Mouse (Mus musculus) MEL (cell line): ENCODE measurements around the gene Tha1. TPM values are rescaled to one million over a fixed set of nuclear protein-coding genes. Genes with fewer than 3 reads are reported as not detected.

ENCODE experiments used
- DNase-seq: peaks from one replicate; pipeline ENCODE4 v3.0.0; 2011; ENCODE audit warnings: low read depth, low spot score
- H3K27ac ChIP-seq: 2 replicates; pipeline ENCODE4 v1.5.1; 2012; ENCODE audit warnings: low read depth, mild to moderate bottlenecking, control low read depth, low read length, moderate library complexity; ENCODE audit not compliant: control insufficient read depth
- H3K27me3 ChIP-seq, 2 experiments: fragments of 150-350 bp in 1 of 2; sonication (generic) in 1 of 2; 2 replicates each; pipeline ENCODE4 v1.6.1; 2012; ENCODE audit warnings: low read length in 2 of 2, mild to moderate bottlenecking in 2 of 2, improper control_type of control experiment in 1 of 2, moderate library complexity in 1 of 2; ENCODE audit not compliant: insufficient read depth in 2 of 2, control insufficient read depth in 1 of 2
- H3K36me3 ChIP-seq, 2 experiments: 2 replicates each; pipeline ENCODE4 v1.6.1; 2012 to 2014; ENCODE audit warnings: low read length in 2 of 2, improper control_type of control experiment in 1 of 2, inconsistent platforms in 1 of 2, mild to moderate bottlenecking in 1 of 2; ENCODE audit not compliant: insufficient read depth in 2 of 2, control insufficient read depth in 1 of 2
- H3K4me1 ChIP-seq, 2 experiments: fragments of 150-350 bp in 1 of 2; sonication (generic) in 1 of 2; 2 replicates each; pipeline ENCODE4 v1.6.1; 2012; ENCODE audit warnings: low read length in 2 of 2, improper control_type of control experiment in 1 of 2, mild to moderate bottlenecking in 1 of 2; ENCODE audit not compliant: insufficient read depth in 2 of 2, control insufficient read depth in 1 of 2
- H3K4me3 ChIP-seq, 2 experiments: fragments of 150-350 bp in 1 of 2; sonication (generic) in 1 of 2; 2 replicates each; pipeline ENCODE4 v1.5.1; 2012; ENCODE audit warnings: low read depth in 2 of 2, low read length in 2 of 2, mild to moderate bottlenecking in 2 of 2, moderate library complexity in 2 of 2, control low read depth in 1 of 2, improper control_type of control experiment in 1 of 2; ENCODE audit not compliant: control insufficient read depth in 1 of 2, insufficient read depth in 1 of 2
- H3K79me2 ChIP-seq: 2 replicates; pipeline ENCODE4 v1.6.1; 2012; ENCODE audit warnings: mild to moderate bottlenecking, low read length, moderate library complexity; ENCODE audit not compliant: control insufficient read depth, poor library complexity, insufficient read depth
- H3K9ac ChIP-seq: 2 replicates; pipeline ENCODE4 v1.6.1; 2012; ENCODE audit warnings: low read depth, mild to moderate bottlenecking, control low read depth, low read length, moderate library complexity; ENCODE audit not compliant: control insufficient read depth, poor library complexity, severe bottlenecking
- H3K9me3 ChIP-seq: fragments of 150-350 bp; sonication (generic); replicated peaks from 2 replicates; pipeline ENCODE4 v1.6.1; 2012; ENCODE audit warnings: mild to moderate bottlenecking, low read length, improper control_type of control experiment, moderate library complexity; ENCODE audit not compliant: insufficient read depth
- BHLHE40 ChIP-seq: IDR thresholded peaks from 2 replicates; pipeline ENCODE4 v1.6.1; 2012; ENCODE audit warnings: low read depth, mild to moderate bottlenecking, inconsistent platforms, low read length, improper control_type of control experiment, borderline replicate concordance
- E2F4 ChIP-seq: IDR thresholded peaks from 2 replicates; pipeline ENCODE4 v1.6.1; 2011; ENCODE audit warnings: low read depth, low read length, improper control_type of control experiment, borderline replicate concordance
- ELF1 ChIP-seq: IDR thresholded peaks from 2 replicates; pipeline ENCODE4 v1.6.1; 2014; ENCODE audit warnings: low read depth, mild to moderate bottlenecking, inconsistent platforms, low read length, improper control_type of control experiment, moderate library complexity
- ETS1 ChIP-seq: IDR thresholded peaks from 2 replicates; pipeline ENCODE4 v1.6.1; 2012; ENCODE audit warnings: low read depth, mild to moderate bottlenecking, inconsistent platforms, low read length, improper control_type of control experiment, moderate library complexity
- GABPA ChIP-seq: IDR thresholded peaks from 2 replicates; pipeline ENCODE4 v1.6.1; 2012; ENCODE audit warnings: low read depth, mild to moderate bottlenecking, inconsistent platforms, low read length, improper control_type of control experiment, moderate library complexity
- GATA1 ChIP-seq: IDR thresholded peaks from 2 replicates; pipeline ENCODE4 v1.6.1; 2011; ENCODE audit warnings: low read depth, low read length, improper control_type of control experiment
- HCFC1 ChIP-seq: IDR thresholded peaks from 2 replicates; pipeline ENCODE4 v1.6.1; 2012; ENCODE audit warnings: low read depth, mild to moderate bottlenecking, inconsistent platforms, low read length, improper control_type of control experiment, moderate library complexity
- KAT2A ChIP-seq: conservative IDR thresholded peaks from 2 replicates; pipeline ENCODE4 v1.6.1; 2012; ENCODE audit warnings: low read depth, low read length, improper control_type of control experiment, inconsistent platforms
- MAFK ChIP-seq: IDR thresholded peaks from 2 replicates; pipeline ENCODE4 v1.6.1; 2011; ENCODE audit warnings: low read depth, mild to moderate bottlenecking, low read length, improper control_type of control experiment, borderline replicate concordance
- MAX ChIP-seq: IDR thresholded peaks from 2 replicates; pipeline ENCODE4 v1.6.1; 2011; ENCODE audit warnings: low read length, improper control_type of control experiment
- MAZ ChIP-seq: IDR thresholded peaks from 2 replicates; pipeline ENCODE4 v1.6.1; 2012; ENCODE audit warnings: low read depth, mild to moderate bottlenecking, inconsistent platforms, low read length, improper control_type of control experiment
- MEF2A ChIP-seq: IDR thresholded peaks from 2 replicates; pipeline ENCODE4 v1.6.1; 2014; ENCODE audit warnings: low read depth, mild to moderate bottlenecking, inconsistent platforms, low read length, improper control_type of control experiment; ENCODE audit not compliant: poor library complexity, insufficient replicate concordance, severe bottlenecking; ENCODE audit errors: extremely low read depth
- MYB ChIP-seq: IDR thresholded peaks from 2 replicates; pipeline ENCODE4 v1.6.1; 2011; ENCODE audit warnings: mild to moderate bottlenecking, low read depth, low read length, improper control_type of control experiment
- MYC ChIP-seq: IDR thresholded peaks from 2 replicates; pipeline ENCODE4 v1.6.1; 2011; ENCODE audit warnings: low read depth, mild to moderate bottlenecking, low read length, improper control_type of control experiment, moderate library complexity
- NELFE ChIP-seq: IDR thresholded peaks from 2 replicates; pipeline ENCODE4 v1.6.1; 2011; ENCODE audit warnings: low read depth, low read length, improper control_type of control experiment
- NRF1 ChIP-seq: IDR thresholded peaks from 2 replicates; pipeline ENCODE4 v1.6.1; 2014; ENCODE audit warnings: low read depth, mild to moderate bottlenecking, inconsistent platforms, low read length, improper control_type of control experiment, moderate library complexity; ENCODE audit not compliant: poor library complexity, insufficient read depth, severe bottlenecking
- POLR2A ChIP-seq, 2 experiments: IDR thresholded peaks; 2 replicates each; pipeline ENCODE4 v1.6.1; 2011 to 2012; ENCODE audit warnings: low read length in 2 of 2, mild to moderate bottlenecking in 2 of 2, control low read depth in 1 of 2, improper control_type of control experiment in 1 of 2, low read depth in 1 of 2, moderate library complexity in 1 of 2; ENCODE audit not compliant: control insufficient read depth in 1 of 2, insufficient read depth in 1 of 2, poor library complexity in 1 of 2
- POLR2AphosphoS5 ChIP-seq: IDR thresholded peaks from 2 replicates; pipeline ENCODE4 v1.6.1; 2012; ENCODE audit warnings: low read depth, borderline replicate concordance, mild to moderate bottlenecking, inconsistent platforms, low read length, moderate library complexity, mixed read lengths
- RAD21 ChIP-seq: IDR thresholded peaks from 2 replicates; pipeline ENCODE4 v1.6.1; 2011; ENCODE audit warnings: mild to moderate bottlenecking, low read depth, low read length, improper control_type of control experiment
- RCOR1 ChIP-seq: IDR thresholded peaks from 2 replicates; pipeline ENCODE4 v1.6.1; 2012; ENCODE audit warnings: low read depth, mild to moderate bottlenecking, inconsistent platforms, low read length, improper control_type of control experiment
- SIN3A ChIP-seq: IDR thresholded peaks from 2 replicates; pipeline ENCODE4 v1.6.1; 2012; ENCODE audit warnings: low read length, improper control_type of control experiment, inconsistent platforms
- TAL1 ChIP-seq: IDR thresholded peaks from 2 replicates; pipeline ENCODE4 v1.6.1; 2012; ENCODE audit warnings: mild to moderate bottlenecking, inconsistent platforms, low read length, moderate library complexity, mixed read lengths
- TCF12 ChIP-seq: IDR thresholded peaks from 2 replicates; pipeline ENCODE4 v1.6.1; 2014; ENCODE audit warnings: low read depth, mild to moderate bottlenecking, inconsistent platforms, low read length, improper control_type of control experiment, moderate library complexity
- UBTF ChIP-seq: IDR thresholded peaks from 2 replicates; pipeline ENCODE4 v1.6.1; 2012; ENCODE audit warnings: low read depth, mild to moderate bottlenecking, inconsistent platforms, low read length, improper control_type of control experiment, moderate library complexity, borderline replicate concordance; ENCODE audit not compliant: insufficient read depth
- USF1 ChIP-seq: IDR thresholded peaks from 2 replicates; pipeline ENCODE4 v1.6.1; 2014; ENCODE audit warnings: low read depth, mild to moderate bottlenecking, inconsistent platforms, low read length, improper control_type of control experiment, moderate library complexity
- USF2 ChIP-seq, 2 experiments: IDR thresholded peaks; 2 replicates each; pipeline ENCODE4 v1.6.1; 2011 to 2012; ENCODE audit warnings: improper control_type of control experiment in 2 of 2, low read length in 2 of 2, borderline replicate concordance in 1 of 2, inconsistent platforms in 1 of 2, low read depth in 1 of 2, mild to moderate bottlenecking in 1 of 2; ENCODE audit not compliant: insufficient read depth in 1 of 2
- ZC3H11A ChIP-seq: IDR thresholded peaks from 2 replicates; pipeline ENCODE4 v1.6.1; 2012; ENCODE audit warnings: low read depth, mild to moderate bottlenecking, inconsistent platforms, low read length, improper control_type of control experiment
- ZKSCAN1 ChIP-seq: IDR thresholded peaks from 2 replicates; pipeline ENCODE4 v1.6.1; 2012; ENCODE audit warnings: low read depth, mild to moderate bottlenecking, inconsistent platforms, low read length, improper control_type of control experiment, moderate library complexity
- ZMIZ1 ChIP-seq: IDR thresholded peaks from 2 replicates; pipeline ENCODE4 v1.6.1; 2012; ENCODE audit warnings: low read depth, mild to moderate bottlenecking, inconsistent platforms, low read length, improper control_type of control experiment, moderate library complexity
- ZNF384 ChIP-seq: IDR thresholded peaks from 2 replicates; pipeline ENCODE4 v1.6.1; 2012; ENCODE audit warnings: low read depth, mild to moderate bottlenecking, inconsistent platforms, low read length, improper control_type of control experiment
- polyA plus RNA-seq, 2 experiments: library from polyadenylated mRNA; stranded (reverse) in 1 of 2; unstranded in 1 of 2; fragments of >175 nt in 1 of 2; fragments of >200 nt in 1 of 2; gene quantifications; 2 replicates each; pipeline versions ENCODE4 v1.2.1 to v1.2.4; 2012; ENCODE audit warnings: low replicate concordance in 2 of 2, low read depth in 1 of 2; ENCODE audit not compliant: insufficient read length in 2 of 2, insufficient read depth in 1 of 2, missing spikeins in 1 of 2
- total RNA-seq: library from RNA; depleted of rRNA; stranded (reverse); fragments of 300-350 nt; gene quantifications from 2 replicates; pipeline ENCODE4 v1.2.3, GENCODE M21; 2012

Gene Tha1
- total and polyA plus RNA-seq, 3 experiments: 0.12 TPM; not detected in 2

GRCm38 (mm10) chr11:117832086-117832969 is 41.0 kb downstream of the Tha1 start (continued):
- TF ChIP-seq MAFK: no peak
- 0 out of 2 replicates have a peak, but pooled peaks have one; percentile 32 for TF ChIP-seq ZNF384
- TF ChIP-seq ELF1: peak; percentile 66
- TF ChIP-seq TAL1: 0 out of 2 replicates have a peak, but pooled peaks have one; percentile 5
- no peak for TF ChIP-seq BHLHE40

DNA sequence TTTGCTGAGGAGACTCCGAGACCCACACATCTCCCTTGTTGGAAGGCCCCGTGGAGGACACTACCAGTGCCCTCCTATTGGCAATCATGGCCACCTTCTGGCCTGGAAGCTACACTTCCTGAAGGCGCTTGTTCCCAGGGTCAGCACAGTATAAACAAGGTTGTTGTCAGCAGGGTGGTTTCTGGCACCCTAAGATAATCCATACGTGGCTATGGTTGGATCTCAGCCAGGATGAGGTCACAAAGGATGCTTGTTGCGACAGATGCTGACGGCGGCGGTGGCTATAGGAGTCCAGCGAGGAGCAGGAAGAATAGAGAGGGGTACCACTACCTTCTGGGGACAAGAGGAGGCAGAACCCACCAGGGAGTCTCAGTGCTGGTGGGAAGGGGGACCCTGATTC is 42.9 kb downstream of the Tha1 start:
- H3K36me3 ChIP-seq: peaks cover 0 to 34% of the 10 kb centered on the region in 2 experiments; a peak in 2 of 4 replicates
- DNase-seq: peak; percentile 85
- no peaks in the 10 kb centered on the region for H3K27me3 ChIP-seq
- H3K9me3 ChIP-seq: no peaks in the 10 kb centered on the region
- H3K9ac ChIP-seq: no peak overlapping the region
- peaks cover 19 to 59% of the 10 kb centered on the region in 2 experiments for H3K4me1 ChIP-seq
- no peak overlapping the region for H3K4me3 ChIP-seq
- H3K79me2 ChIP-seq: peaks cover 2% of the 10 kb centered on the region; the same call in 1 of the 2 replicates
- peak overlapping the region; percentile 52 for H3K27ac ChIP-seq
- peak; percentile 39; the same call in 1 of the 2 replicates for TF ChIP-seq BHLHE40
- TF ChIP-seq GABPA: no peak
- no peak for TF ChIP-seq USF2 (IDR thresholded peaks at IDR 0.05; ENCODE audit: borderline replicate concordance in 1 of 2, insufficient read depth in 1 of 2, low read depth in 1 of 2, low read length in 2 of 2)
- peak; percentile 42; the same call in 1 of the 2 replicates for TF ChIP-seq GATA1
- no peak for TF ChIP-seq NRF1
- TF ChIP-seq UBTF: no peak
- no peak for TF ChIP-seq E2F4
- peak; percentile 56; the same call in 1 of the 2 replicates for TF ChIP-seq HCFC1
- TF ChIP-seq RCOR1: peak; percentile 67
- no peak for TF ChIP-seq ZKSCAN1
- TF ChIP-seq POLR2A (IDR thresholded peaks at IDR 0.05; ENCODE audit: control insufficient read depth in 1 of 2, insufficient read depth in 1 of 2, low read depth in 1 of 2, low read length in 2 of 2, poor library complexity in 1 of 2): no peak
- no peak for TF ChIP-seq MAX
- TF ChIP-seq TCF12: peak; percentile 85
- peak; percentile 79 for TF ChIP-seq SIN3A
- 0 out of 2 replicates have a peak, but pooled peaks have one; percentile 22 for TF ChIP-seq NELFE
- no peak for TF ChIP-seq MEF2A
- TF ChIP-seq POLR2AphosphoS5: no peak
- no peak for TF ChIP-seq USF1
- TF ChIP-seq MYC: 0 out of 2 replicates have a peak, but pooled peaks have one; percentile 44
- peak; percentile 95 for TF ChIP-seq ETS1
- no peak for TF ChIP-seq ZNF384
- no peak for TF ChIP-seq ZC3H11A
- TF ChIP-seq MYB: 0 out of 2 replicates have a peak, but pooled peaks have one; percentile 17
- no peak for TF ChIP-seq RAD21
- TF ChIP-seq MAFK: peak; percentile 48; the same call in 1 of the 2 replicates
- TF ChIP-seq TAL1: peak; percentile 90
- 0 out of 2 replicates have a peak, but pooled peaks have one; percentile 47 for TF ChIP-seq MAZ
- TF ChIP-seq ZMIZ1: no peak
- TF ChIP-seq KAT2A: peak; percentile 32; the same call in 1 of the 2 replicates
